Mouse (Mus musculus) heart, adult 2 months (tissue): Measurements from ENCODE around the gene Srsf9.
A peak's percentile ranks its signal among the peaks of the same experiment; 100 is the strongest.

Experiments used
- CTCF ChIP-seq: fragments of 200-600 bp; IDR thresholded peaks from 2 replicates; pipeline ENCODE4 v1.8.1; 2022; ENCODE audit warnings: antibody characterized with exemption, mild to moderate bottlenecking, moderate library complexity
- EP300 ChIP-seq: fragments of 200-500 bp; IDR thresholded peaks from 2 replicates; pipeline ENCODE4 v1.6.1; 2011; ENCODE audit warnings: low read depth, low read length, control low read depth; ENCODE audit not compliant: insufficient read depth
- POLR2A ChIP-seq: fragments of 200-500 bp; IDR thresholded peaks from 2 replicates; pipeline ENCODE4 v1.6.1; 2011; ENCODE audit warnings: mild to moderate bottlenecking, low read depth, low read length, control low read depth; ENCODE audit not compliant: insufficient read depth

DNA sequence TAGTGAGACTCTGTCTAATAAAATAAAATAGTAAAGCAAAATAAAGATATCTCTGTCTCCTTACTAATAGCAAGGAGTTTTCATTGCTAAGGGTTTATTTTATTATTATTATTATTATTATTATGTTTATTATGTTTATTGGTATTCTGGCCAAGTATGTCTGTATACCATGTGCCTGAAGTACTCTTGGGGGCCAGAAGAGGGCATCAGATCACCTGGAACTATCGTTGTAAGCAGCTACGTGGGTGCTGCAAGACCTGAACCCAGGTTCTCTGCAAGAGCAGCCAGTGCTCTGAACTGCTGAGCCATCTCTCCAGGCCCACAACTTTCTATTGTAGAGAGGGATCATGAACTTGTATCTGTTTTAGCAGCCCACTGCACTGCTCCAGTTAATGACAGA, 48.5 kb downstream of the Srsf9 start:
- TF ChIP-seq CTCF (peak; percentile 18; the same call in 1 of the 2 replicates), POLR2A (no peak), EP300 (no peak)
